Mouse (Mus musculus): ENCODE measurements at regions not wholly inside any gene's neighbourhood (a gene's known extent, or its start where the extent isn't known, plus 50 kb on each side); places are given as distances from the start of the nearest gene placed in this dataset.

DNA sequence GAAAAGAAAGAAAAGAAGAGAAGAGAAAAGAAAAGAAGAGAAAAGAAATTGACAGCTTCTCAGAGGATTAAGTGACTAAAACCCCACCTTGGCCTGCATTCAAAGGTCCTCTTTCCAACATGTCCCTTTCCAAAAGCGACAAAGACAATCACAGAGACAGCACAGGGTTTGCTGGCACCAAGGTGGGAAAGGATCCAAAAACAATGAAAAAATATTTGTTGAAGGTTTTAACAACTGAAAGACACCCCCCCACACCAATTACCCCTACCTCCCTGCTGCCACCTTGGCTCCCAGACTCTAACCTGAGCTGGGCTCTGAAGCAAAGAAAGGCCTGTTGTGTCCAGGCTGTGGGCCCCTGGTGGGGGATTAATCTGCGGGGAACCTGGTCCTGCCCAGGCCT, 74.2 kb upstream of the Slc6a6 start:
- TF ChIP-seq CTCF (IDR thresholded peaks at IDR 0.05) (no peak), EP300 (IDR thresholded peaks at IDR 0.05) (no peak)
